Mouse (Mus musculus): ENCODE data around the gene Ube2d2b. TPM values are rescaled to one million over a fixed set of nuclear protein-coding genes. Genes with fewer than 3 reads are reported as not detected.

Ube2d2b gene
- total RNA-seq, 2 experiments from 2014 or later, result not detected

GRCm38 (mm10) chr5:107848964-107849363 is 19.1 kb downstream of the Ube2d2b start:
- no peak for DNase-seq
- intact Hi-C loops (cut with DNase I), result no loop called here

GRCm38 (mm10) chr5:107853807-107854206 is 23.9 kb downstream of the Ube2d2b start:
- intact Hi-C loops (cut with DNase I), result no loop called here
- peak in 1 of 2 experiments; percentile 17 for DNase-seq

- no peak for DNase-seq
- intact Hi-C loops (cut with DNase I), result no loop called here
These were observed 24.7 kb downstream of the Ube2d2b start for GRCm38 (mm10) chr5:107854556-107854955.

GRCm38 (mm10) chr5:107855546-107855945 is 25.6 kb downstream of the Ube2d2b start:
- intact Hi-C loops (cut with DNase I), result no loop called here

GRCm38 (mm10) chr5:107858963-107859362 is 29.1 kb downstream of the Ube2d2b start:
- DNase-seq, result no peak
- intact Hi-C loops (cut with DNase I), result no loop called here

More at GRCm38 (mm10) chr5:107855546-107855945, 25.6 kb downstream of the Ube2d2b start:
- no peak for DNase-seq

GRCm38 (mm10) chr5:107863971-107864370 is 34.1 kb downstream of the Ube2d2b start:
- intact Hi-C loops (cut with DNase I), result no loop called here
- no peak for DNase-seq

GRCm38 (mm10) chr5:107866127-107867126 is 36.5 kb downstream of the Ube2d2b start:
- intact Hi-C loops (cut with DNase I), result no loop called here
- no peak for DNase-seq

- DNase-seq, result peak; percentile 30 to 53
- intact Hi-C loops (cut with DNase I), result loop anchor here (2.0 kb wide), 1 partner anchor 139 kb away; no protein-coding TSS in a partner anchor
These were observed 38.3 kb downstream of the Ube2d2b start for GRCm38 (mm10) chr5:107867970-107868904.

- intact Hi-C loops (cut with DNase I), result loop anchor here (2.0 kb wide), 1 partner anchor 140 kb away; no protein-coding TSS in a partner anchor
These were observed 39.1 kb downstream of the Ube2d2b start for GRCm38 (mm10) chr5:107868905-107869424.

GRCm38 (mm10) chr5:107869701-107870100 is 39.8 kb downstream of the Ube2d2b start:
- intact Hi-C loops (cut with DNase I), result loop anchor here (2.0 kb wide), 1 partner anchor 141 kb away; no protein-coding TSS in a partner anchor
- no peak for DNase-seq

More at GRCm38 (mm10) chr5:107868905-107869424, 39.1 kb downstream of the Ube2d2b start:
- DNase-seq, result peak; percentile 85 to 87

GRCm38 (mm10) chr5:107873330-107873729 is 43.4 kb downstream of the Ube2d2b start:
- intact Hi-C loops (cut with DNase I), result no loop called here
- no peak for DNase-seq

- DNase-seq, result no peak
- intact Hi-C loops (cut with DNase I), result no loop called here
These were observed 44.0 kb downstream of the Ube2d2b start for GRCm38 (mm10) chr5:107873886-107874302.

- intact Hi-C loops (cut with DNase I), result no loop called here
- no peak for DNase-seq
These were observed 44.8 kb downstream of the Ube2d2b start, which contains the start of gene Evi5 for GRCm38 (mm10) chr5:107874561-107875260. TSS of gene Evi5 (minus strand) at chr5:107875107.

- intact Hi-C loops (cut with DNase I), result no loop called here
- no peak for DNase-seq
These were observed 45.3 kb downstream of the Ube2d2b start for GRCm38 (mm10) chr5:107875261-107875611.

GRCm38 (mm10) chr5:107877053-107877452 is 47.2 kb downstream of the Ube2d2b start:
- intact Hi-C loops (cut with DNase I), result no loop called here
- no peak for DNase-seq

GRCm38 (mm10) chr5:107880710-107881109 is 50.8 kb downstream of the Ube2d2b start:
- intact Hi-C loops (cut with DNase I), result no loop called here
- no peak for DNase-seq
